Mouse (Mus musculus) limb, embryonic 14.5 days (tissue): ENCODE data around the gene Zfp455. TPM values are rescaled to one million over a fixed set of nuclear protein-coding genes. Genes with fewer than 3 reads are reported as not detected.

Experiments
- ATAC-seq: fragments of 200-750 bp; cut with Nextera tagmentation; 2 replicates; pipeline ENCODE4 v1.8.0; 2017; ENCODE audit warnings: low read depth, moderate number of reproducible peaks, moderate TSS enrichment; ENCODE audit not compliant: low FRiP score
- DNase-seq: peaks from one replicate; pipeline ENCODE4 v3.0.0-alpha.2; 2015; ENCODE audit warnings: low spot score
- H3K27ac ChIP-seq: fragments of 300-500 bp; sonication (generic); replicated peaks from 2 replicates; pipeline ENCODE4 v1.5.1; 2014; ENCODE audit warnings: low read depth, mild to moderate bottlenecking, low read length, moderate library complexity, mixed read lengths
- H3K27me3 ChIP-seq: fragments of 300-500 bp; sonication (generic); 2 replicates; pipeline ENCODE4 v1.6.1; 2014; ENCODE audit warnings: low read length, mixed read lengths; ENCODE audit not compliant: control insufficient read depth, insufficient read depth
- H3K36me3 ChIP-seq: fragments of 300-500 bp; sonication (generic); 2 replicates; pipeline ENCODE4 v1.6.1; 2014; ENCODE audit warnings: mild to moderate bottlenecking, low read length, moderate library complexity, mixed read lengths; ENCODE audit not compliant: control insufficient read depth, insufficient read depth
- H3K4me1 ChIP-seq: fragments of 300-500 bp; sonication (generic); 2 replicates; pipeline ENCODE4 v1.6.1; 2014; ENCODE audit warnings: antibody characterized with exemption, low read length, mixed read lengths; ENCODE audit not compliant: control insufficient read depth, insufficient read depth
- H3K4me2 ChIP-seq: fragments of 300-500 bp; sonication (generic); replicated peaks from 2 replicates; pipeline ENCODE4 v1.6.1; 2014; ENCODE audit warnings: low read depth, mild to moderate bottlenecking, low read length, moderate library complexity; ENCODE audit not compliant: severe bottlenecking
- H3K4me3 ChIP-seq: fragments of 300-500 bp; sonication (generic); replicated peaks from 2 replicates; pipeline ENCODE4 v1.5.1; 2014; ENCODE audit warnings: low read length
- H3K9ac ChIP-seq: fragments of 300-500 bp; sonication (generic); 2 replicates; pipeline ENCODE4 v1.6.1; 2014; ENCODE audit warnings: mild to moderate bottlenecking, low read depth, low read length, moderate library complexity; ENCODE audit not compliant: severe bottlenecking
- H3K9me3 ChIP-seq: fragments of 300-500 bp; sonication (generic); 2 replicates; pipeline ENCODE4 v1.6.1; 2016; ENCODE audit warnings: low read length; ENCODE audit not compliant: control insufficient read depth
- POLR2A ChIP-seq: fragments of 200-500 bp; IDR thresholded peaks from 2 replicates; pipeline ENCODE4 v1.8.0; 2012; ENCODE audit warnings: inconsistent platforms, mild to moderate bottlenecking, moderate library complexity, borderline replicate concordance; ENCODE audit not compliant: insufficient read depth, insufficient read length; ENCODE audit errors: extremely low read depth
- WGBS: fragments of 180-500 bp; shearing (Covaris S2); extraction: QIAGEN DNeasy Blood & Tissue Kit; methylation state at CpG from one replicate; pipeline ENCODE4 v1.1.7; 2014; 5-methylcytosine and 5-hydroxymethylcytosine counted together
- polyA plus RNA-seq, 2 experiments: library from polyadenylated mRNA; depleted of rRNA in 1 of 2; stranded (reverse) in 1 of 2; unstranded in 1 of 2; fragments of >200 nt; fragmentation: Nextera tagmentation in 1 of 2; extraction: Ambion mirVana in 1 of 2; gene quantifications; 2 replicates each; pipeline versions ENCODE4 v1.2.1 to v1.2.3; 2012 to 2014

The Zfp455 gene
- polyA plus RNA-seq, 2 experiments: 1.6 to 1.7 TPM

DNA sequence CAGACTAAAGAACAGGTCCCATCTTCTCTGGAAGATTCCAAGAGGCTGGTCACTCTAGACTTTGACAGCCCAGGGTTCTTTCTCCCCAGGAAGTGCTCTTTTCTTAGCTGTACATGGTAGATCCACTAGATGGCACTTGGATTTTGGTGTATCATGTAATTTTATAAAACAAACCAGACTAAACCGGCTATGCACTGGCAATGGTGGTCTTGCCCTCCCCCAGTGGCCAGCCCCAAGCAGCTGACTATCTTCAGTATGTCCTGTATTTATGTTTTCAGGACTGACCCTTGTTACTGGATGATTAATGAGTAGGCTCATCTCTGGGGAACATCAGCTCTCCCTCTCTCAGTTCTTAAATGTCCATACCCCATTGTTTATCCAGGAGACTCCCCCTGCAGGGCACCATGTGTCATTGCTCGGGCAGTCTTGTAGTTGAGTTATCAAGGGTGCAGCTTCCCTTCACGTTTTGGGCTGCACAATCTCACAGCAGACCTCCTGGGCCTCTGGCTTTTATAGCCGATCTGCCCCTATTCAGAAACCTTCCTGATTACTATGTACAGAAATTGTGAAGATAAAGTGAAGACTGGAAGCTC, 19.8 kb downstream of the Zfp455 start:
- Histone ChIP-seq H3K4me3 (no peak overlapping the region), H3K36me3 (no peaks in the 10 kb centered on the region), H3K9me3 (no peaks in the 10 kb centered on the region), H3K9ac (no peak overlapping the region), H3K4me2 (no peak overlapping the region), H3K4me1 (no peaks in the 10 kb centered on the region), H3K27me3 (no peaks in the 10 kb centered on the region), H3K27ac (no peak overlapping the region)
- WGBS: 56% methylated on average over 4 of the region's 4 CpGs
- no peak for DNase-seq
- no peak for TF ChIP-seq POLR2A
- no peak for ATAC-seq

Other genes starting within 250 kb of the Zfp455 start
- 1.7 and 2.0 TPM in 2 replicates for gene Zfp712, start 133.3 kb upstream of the Zfp455 start, polyA plus RNA-seq (2012; rRNA removed)
- 4.9 and 5.2 TPM in 2 replicates for gene Zfp712, start 133.3 kb upstream of the Zfp455 start, polyA plus RNA-seq (2014; fragmentation: Nextera tagmentation; extraction: Ambion mirVana)
- 3.0 and 3.9 TPM in 2 replicates for gene Zfp708, start 96.5 kb upstream of the Zfp455 start, polyA plus RNA-seq (2012; rRNA removed)
- 6.3 and 6.4 TPM in 2 replicates for gene Zfp708, start 96.5 kb upstream of the Zfp455 start, polyA plus RNA-seq (2014; fragmentation: Nextera tagmentation; extraction: Ambion mirVana)
- gene Gm28557, start 85.9 kb upstream of the Zfp455 start, polyA plus RNA-seq (2012; rRNA removed): 4.5 and 5.5 TPM in 2 replicates
- 3.8 and 4.3 TPM in 2 replicates for gene Gm28557, start 85.9 kb upstream of the Zfp455 start, polyA plus RNA-seq (2014; fragmentation: Nextera tagmentation; extraction: Ambion mirVana)
- gene Rslcan18, start 78.2 kb upstream of the Zfp455 start, polyA plus RNA-seq (2012; rRNA removed): 0.22 and 0.31 TPM in 2 replicates
- 0.08 and 0.39 TPM in 2 replicates for gene Rslcan18, start 78.2 kb upstream of the Zfp455 start, polyA plus RNA-seq (2014; fragmentation: Nextera tagmentation; extraction: Ambion mirVana)
- gene Zfp759, start 72.8 kb upstream of the Zfp455 start, polyA plus RNA-seq (2012; rRNA removed): 1.2 and 1.7 TPM in 2 replicates
- gene Zfp759, start 72.8 kb upstream of the Zfp455 start, polyA plus RNA-seq (2014; fragmentation: Nextera tagmentation; extraction: Ambion mirVana): 2.8 and 3.1 TPM in 2 replicates
- 4.2 and 6.3 TPM in 2 replicates for gene Rsl1, start 21.3 kb upstream of the Zfp455 start, polyA plus RNA-seq (2012; rRNA removed)
- gene Rsl1, start 21.3 kb upstream of the Zfp455 start, polyA plus RNA-seq (2014; fragmentation: Nextera tagmentation; extraction: Ambion mirVana): 5.6 and 6.4 TPM in 2 replicates
- 1.5 and 2.0 TPM in 2 replicates for gene Zfp458, start 84.0 kb downstream of the Zfp455 start, polyA plus RNA-seq (2012; rRNA removed)
- 1.6 and 2.5 TPM in 2 replicates for gene Zfp458, start 84.0 kb downstream of the Zfp455 start, polyA plus RNA-seq (2014; fragmentation: Nextera tagmentation; extraction: Ambion mirVana)
- 1.3 and 1.6 TPM in 2 replicates for gene Zfp457, start 112.0 kb downstream of the Zfp455 start, polyA plus RNA-seq (2012; rRNA removed)
- gene Zfp457, start 112.0 kb downstream of the Zfp455 start, polyA plus RNA-seq (2014; fragmentation: Nextera tagmentation; extraction: Ambion mirVana): 0.54 and 0.85 TPM in 2 replicates
- gene Zfp595, start 138.1 kb downstream of the Zfp455 start, polyA plus RNA-seq (2012; rRNA removed): 3.3 and 4.1 TPM in 2 replicates
- gene Zfp595, start 138.1 kb downstream of the Zfp455 start, polyA plus RNA-seq (2014; fragmentation: Nextera tagmentation; extraction: Ambion mirVana): 3.1 and 3.8 TPM in 2 replicates
- not detected in 2 replicates for gene Gm28044, start 166.0 kb downstream of the Zfp455 start, polyA plus RNA-seq (2012; rRNA removed)
- not detected in 2 replicates for gene Gm28044, start 166.0 kb downstream of the Zfp455 start, polyA plus RNA-seq (2014; fragmentation: Nextera tagmentation; extraction: Ambion mirVana)
- 0.95 and 0.99 TPM in 2 replicates for gene Zfp953, start 166.1 kb downstream of the Zfp455 start, polyA plus RNA-seq (2012; rRNA removed)
- 1.4 and 1.5 TPM in 2 replicates for gene Zfp953, start 166.1 kb downstream of the Zfp455 start, polyA plus RNA-seq (2014; fragmentation: Nextera tagmentation; extraction: Ambion mirVana)
- gene Gm28041, start 181.2 kb downstream of the Zfp455 start, polyA plus RNA-seq (2012; rRNA removed): 0.15 and 0.38 TPM in 2 replicates
- gene Gm28041, start 181.2 kb downstream of the Zfp455 start, polyA plus RNA-seq (2014; fragmentation: Nextera tagmentation; extraction: Ambion mirVana): 0.68 and 0.87 TPM in 2 replicates
- gene Zfp456, start 181.3 kb downstream of the Zfp455 start, polyA plus RNA-seq (2012; rRNA removed): 0.73 and 1.1 TPM in 2 replicates
- 1.7 and 2.7 TPM in 2 replicates for gene Zfp456, start 181.3 kb downstream of the Zfp455 start, polyA plus RNA-seq (2014; fragmentation: Nextera tagmentation; extraction: Ambion mirVana)
- gene Zfp429, start 205.3 kb downstream of the Zfp455 start, polyA plus RNA-seq (2012; rRNA removed): 6.1 and 7.9 TPM in 2 replicates
- 4.8 and 7.0 TPM in 2 replicates for gene Zfp429, start 205.3 kb downstream of the Zfp455 start, polyA plus RNA-seq (2014; fragmentation: Nextera tagmentation; extraction: Ambion mirVana)
- 0.53 and 0.72 TPM in 2 replicates for gene Zfp459, start 226.9 kb downstream of the Zfp455 start, polyA plus RNA-seq (2012; rRNA removed)
- gene Zfp459, start 226.9 kb downstream of the Zfp455 start, polyA plus RNA-seq (2014; fragmentation: Nextera tagmentation; extraction: Ambion mirVana): 1.2 and 1.3 TPM in 2 replicates